In the genomic region with DNA sequence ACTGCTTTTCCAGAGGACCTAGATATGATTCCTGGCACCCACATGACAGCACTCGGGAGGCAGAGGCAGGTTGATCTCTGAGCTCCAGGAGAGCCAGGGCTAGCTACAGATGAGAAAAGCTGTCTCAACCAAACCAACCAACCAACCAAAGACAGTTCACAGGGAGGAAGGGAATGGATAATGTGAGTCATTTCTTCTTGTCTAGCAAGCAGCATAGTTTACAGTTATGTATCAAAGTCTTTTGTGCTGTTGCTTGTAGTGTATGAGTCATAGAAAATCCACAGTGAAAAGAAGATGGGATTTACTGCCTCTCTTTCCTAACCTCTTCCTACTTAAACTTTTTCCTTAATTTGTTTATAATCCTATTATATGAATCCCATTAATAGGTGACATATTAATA, we compare ENCODE assay signal across 26 mouse cellular contexts. TPM values are rescaled to one million over a fixed set of nuclear protein-coding genes. Genes with fewer than 3 reads are reported as not detected.
DNase-seq lines count a peak whose midpoint lies in the region; ATAC-seq and TF ChIP-seq lines count a peak whose summit lies in the region.
"Had no signal": no experiment of that assay in that cellular context is flagged by ENCODE, and none has a peak within 500 bp of the region (broad histone marks: within the 10 kb centered on the region; RNA-seq: fewer than 3 reads in every experiment).

No protein-coding gene starts in this region.

- H3K36me3 ChIP-seq in CH12.LX (replicated peaks in 1 of 2; ENCODE audit: control insufficient read depth in 1 of 2, insufficient read depth in 1 of 2, low read length in 1 of 2): peaks cover 0 to 23% of the 10 kb centered on the region in 2 experiments
- H3K36me3 ChIP-seq in stomach, postnatal 0 days (ENCODE audit: control insufficient read depth, insufficient read depth, low read length): no peaks in the 10 kb centered on the region
- no peaks in the 10 kb centered on the region for H3K36me3 ChIP-seq in midbrain, embryonic 14.5 days (ENCODE audit: control insufficient read depth, insufficient read depth, low read length)

- no peak overlapping the region for H3K9ac ChIP-seq in CH12.LX (ENCODE audit: insufficient read depth, low read depth)
- H3K9ac ChIP-seq in stomach, postnatal 0 days (ENCODE audit: low read length): no peak overlapping the region
- H3K9ac ChIP-seq in midbrain, embryonic 14.5 days (replicated peaks; ENCODE audit: low read length): no peak overlapping the region
- H3K9ac ChIP-seq: embryonic facial prominence, embryonic 15.5 days; heart, embryonic 13.5 days; liver, postnatal 0 days; midbrain, embryonic 13.5 days; neural tube, embryonic 12.5 days had no signal

- dilution Hi-C loops in CH12.LX (cut with MboI; ENCODE audit: extremely low pct_ligation_motif_present, extremely low pct_unique_long_range_greater_than_20kb, low sequenced_read_pairs): no loop called here

- in situ Hi-C loops in CH12.LX (cut with MboI; ENCODE audit: low pct_ligation_motif_present, low pct_unique_long_range_greater_than_20kb, low sequenced_read_pairs): no loop called here

- no peak overlapping the region for H3K27ac ChIP-seq in CH12.LX (ENCODE audit: insufficient read depth, low read depth)
- H3K27ac ChIP-seq in stomach, postnatal 0 days (replicated peaks): no peak overlapping the region
- no peak overlapping the region for H3K27ac ChIP-seq in midbrain, embryonic 14.5 days (replicated peaks; ENCODE audit: low read depth, low read length)
- H3K27ac ChIP-seq: embryonic facial prominence, embryonic 15.5 days; heart, embryonic 13.5 days; layer of hippocampus, adult 2 months; midbrain, embryonic 13.5 days; neural tube, embryonic 12.5 days had no signal

- peak; percentile 46 for TF ChIP-seq EP300 in CH12.LX (IDR thresholded peaks at IDR 0.05; ENCODE audit: low read length)
- no peak for TF ChIP-seq EP300 in stomach, postnatal 0 days (optimal IDR thresholded peaks at IDR 0.05)

- peaks cover 66% of the 10 kb centered on the region for H3K79me2 ChIP-seq in CH12.LX (replicated peaks; ENCODE audit: control insufficient read depth, extremely low read depth, insufficient read depth, poor library complexity, severe bottlenecking)

- peaks cover 7 to 53% of the 10 kb centered on the region in 2 experiments for H3K4me1 ChIP-seq in CH12.LX (ENCODE audit: control insufficient read depth in 1 of 2, insufficient read depth in 2 of 2)
- no peaks in the 10 kb centered on the region for H3K4me1 ChIP-seq in stomach, postnatal 0 days (replicated peaks; ENCODE audit: control insufficient read depth, insufficient read depth)
- no peaks in the 10 kb centered on the region for H3K4me1 ChIP-seq in midbrain, embryonic 14.5 days (ENCODE audit: control insufficient read depth, insufficient read depth, low read length)
- H3K4me1 ChIP-seq: embryonic facial prominence, embryonic 15.5 days; neural tube, embryonic 12.5 days had no signal

- no peak for TF ChIP-seq CTCF in CH12.LX (conservative IDR thresholded peaks at IDR 0.05 in 1 of 2, IDR thresholded peaks at IDR 0.05 in 1 of 2; ENCODE audit: low read depth in 2 of 2, low read length in 2 of 2)
- no peak for TF ChIP-seq CTCF in stomach, postnatal 0 days (IDR thresholded peaks at IDR 0.05; ENCODE audit: low read depth)

- H3K4me2 ChIP-seq in CH12.LX (ENCODE audit: insufficient read depth, low read depth, poor library complexity, severe bottlenecking): no peak overlapping the region
- H3K4me2 ChIP-seq in stomach, postnatal 0 days (replicated peaks; ENCODE audit: low read depth): no peak overlapping the region
- H3K4me2 ChIP-seq in midbrain, embryonic 14.5 days (ENCODE audit: low read length): no peak overlapping the region
- H3K4me2 ChIP-seq: embryonic facial prominence, embryonic 15.5 days; heart, embryonic 13.5 days; midbrain, embryonic 13.5 days; neural tube, embryonic 12.5 days had no signal

- TF ChIP-seq RAD21 in CH12.LX (IDR thresholded peaks at IDR 0.05; ENCODE audit: low read depth, low read length): no peak

- H3K9me3 ChIP-seq in CH12.LX (replicated peaks; ENCODE audit: low read length): peaks cover 9% of the 10 kb centered on the region
- no peaks in the 10 kb centered on the region for H3K9me3 ChIP-seq in stomach, postnatal 0 days (ENCODE audit: control insufficient read depth, low read length)
- 0 out of 2 replicates have a peak, but pooled peaks cover 4% of the 10 kb centered on the region for H3K9me3 ChIP-seq in midbrain, embryonic 14.5 days (ENCODE audit: control insufficient read depth, low read length)
- H3K9me3 ChIP-seq: embryonic facial prominence, embryonic 15.5 days; heart, embryonic 13.5 days had no signal

- peak; percentile 72 for ATAC-seq in frontal cortex, adult (ENCODE audit: low TSS enrichment)
- peak; percentile 83 for ATAC-seq in stomach, postnatal 0 days (ENCODE audit: low FRiP score, low TSS enrichment)
- no peak for ATAC-seq in midbrain, embryonic 14.5 days (ENCODE audit: low FRiP score, low TSS enrichment)
- ATAC-seq: forebrain, embryonic 16.5 days; liver, postnatal 0 days; midbrain, embryonic 13.5 days had no signal

- H3K27me3 ChIP-seq in CH12.LX (replicated peaks): no peaks in the 10 kb centered on the region
- H3K27me3 ChIP-seq in stomach, postnatal 0 days (ENCODE audit: control insufficient read depth, insufficient read depth, low read length): no peaks in the 10 kb centered on the region
- H3K27me3 ChIP-seq in midbrain, embryonic 14.5 days (ENCODE audit: control insufficient read depth, insufficient read depth, low read length): no peaks in the 10 kb centered on the region
- H3K27me3 ChIP-seq: embryonic facial prominence, embryonic 15.5 days; heart, embryonic 13.5 days; midbrain, embryonic 13.5 days; neural tube, embryonic 12.5 days had no signal

- TF ChIP-seq POLR2A in CH12.LX (IDR thresholded peaks at IDR 0.05; ENCODE audit: low read depth, low read length): no peak

- 94% methylated on average over 1 of the region's 1 CpGs for WGBS in stomach, postnatal 0 days
- 97% methylated on average over 1 of the region's 1 CpGs for WGBS in midbrain, embryonic 14.5 days

- no peak for DNase-seq in frontal cortex, postnatal 25 days (ENCODE audit: low spot score in 2 of 2)
- DNase-seq in CH12.LX (ENCODE audit: extremely low read depth): peak; percentile 47
- DNase-seq in c-Kit-positive CD71-negative TER-119-negative erythroid progenitor cells, embryonic 14.5 days (ENCODE audit: low read depth): peak; percentile 10
- DNase-seq in stomach, postnatal 0 days (ENCODE audit: low spot score): no peak
- no peak for DNase-seq in adrenal gland, postnatal 4 days (ENCODE audit: low spot score in 2 of 2)
- DNase-seq in midbrain, embryonic 14.5 days: no peak
- DNase-seq in testis, postnatal 10 days (ENCODE audit: low spot score): no peak
- DNase-seq: adrenal gland, adult 2 months; cerebellum, adult 9-10 months; gastrocnemius, postnatal 25 days; heart, adult 18-20 months; heart, postnatal 14 days; kidney, postnatal 25 days; layer of hippocampus, postnatal 36 days; liver, postnatal 0 days; lung, postnatal 14 days; right cerebral cortex, postnatal 4 days; thymus, adult 2 months; thymus, postnatal 4 days had no signal

- no peak overlapping the region for H3K4me3 ChIP-seq in CH12.LX (replicated peaks in 1 of 3; ENCODE audit: low read depth in 2 of 3, low read length in 2 of 3, poor library complexity in 1 of 3)
- no peak overlapping the region for H3K4me3 ChIP-seq in stomach, postnatal 0 days (ENCODE audit: low read depth, low read length)
- H3K4me3 ChIP-seq in midbrain, embryonic 14.5 days (replicated peaks; ENCODE audit: low read depth, low read length): no peak overlapping the region
- H3K4me3 ChIP-seq: embryonic facial prominence, embryonic 15.5 days; heart, embryonic 13.5 days; layer of hippocampus, adult 2 months; midbrain, embryonic 13.5 days; neural tube, embryonic 12.5 days had no signal

TF ChIP-seq in CH12.LX, 34 proteins besides CTCF, POLR2A, EP300 and RAD21:
- TF ChIP-seq ZC3H11A (IDR thresholded peaks at IDR 0.05; ENCODE audit: low read depth, low read length) (no peak), JUN (IDR thresholded peaks at IDR 0.05; ENCODE audit: insufficient read depth, low read depth, low read length) (peak; percentile 54), ETS1 (conservative IDR thresholded peaks at IDR 0.05; ENCODE audit: low read depth, low read length) (0 out of 2 replicates have a peak, but pooled peaks have one; percentile 22), BHLHE40 (IDR thresholded peaks at IDR 0.05; ENCODE audit: low read depth, low read length) (no peak), CHD2 (IDR thresholded peaks at IDR 0.05; ENCODE audit: low read length) (no peak), NELFE (IDR thresholded peaks at IDR 0.05; ENCODE audit: low read depth, low read length) (no peak), JUND (conservative IDR thresholded peaks at IDR 0.05; ENCODE audit: low read depth, low read length) (peak; percentile 81)

RNA-seq across cellular contexts. Expression of a gene that starts 5.3 kb away (rescaled TPM):
- total RNA-seq in CH12.LX (2012; rRNA removed) (38.6 and 40.2 TPM in 2 replicates), CH12.LX (2014; rRNA removed) (66.1 and 73.6 TPM in 2 replicates)
- polyA plus RNA-seq in CH12.LX (2012; ENCODE audit: insufficient read length, low read depth): 35.8 and 48.5 TPM in 2 replicates
- 16.2 and 16.6 TPM in 2 replicates for polyA plus RNA-seq in stomach, postnatal 0 days (2015; fragmentation: Nextera tagmentation; extraction: Ambion mirVana)
- total RNA-seq in adrenal gland, postnatal 4 days (2021): 10 to 100 TPM; 16.2 to 20.6 TPM
- 17.5 and 22.0 TPM in 2 replicates for polyA plus RNA-seq in midbrain, embryonic 14.5 days (2014; fragmentation: Nextera tagmentation; extraction: Ambion mirVana)

RNA-seq across cellular contexts. Expression of a gene that starts 17.6 kb away (rescaled TPM):
- total RNA-seq in CH12.LX (2012; rRNA removed): 31.8 and 38.8 TPM in 2 replicates
- 114 and 116 TPM in 2 replicates for total RNA-seq in CH12.LX (2014; rRNA removed)
- polyA plus RNA-seq in CH12.LX (2012; ENCODE audit: insufficient read length, low read depth): 102 and 128 TPM in 2 replicates
- 76.9 and 77.9 TPM in 2 replicates for polyA plus RNA-seq in stomach, postnatal 0 days (2015; fragmentation: Nextera tagmentation; extraction: Ambion mirVana)
- 100 to 1,000 TPM; 109 to 113 TPM for total RNA-seq in adrenal gland, postnatal 4 days (2021)
- polyA plus RNA-seq in midbrain, embryonic 14.5 days (2014; fragmentation: Nextera tagmentation; extraction: Ambion mirVana): 141 and 200 TPM in 2 replicates

RNA-seq across cellular contexts. Expression of a gene that starts 34.7 kb away (rescaled TPM):
- total RNA-seq in CH12.LX (2012; rRNA removed): 82.7 and 129 TPM in 2 replicates
- total RNA-seq in CH12.LX (2014; rRNA removed): 279 and 281 TPM in 2 replicates
- 151 and 155 TPM in 2 replicates for polyA plus RNA-seq in CH12.LX (2012; ENCODE audit: insufficient read length, low read depth)
- 60.4 and 61.2 TPM in 2 replicates for polyA plus RNA-seq in stomach, postnatal 0 days (2015; fragmentation: Nextera tagmentation; extraction: Ambion mirVana)
- total RNA-seq in adrenal gland, postnatal 4 days (2021): 10 to 100 TPM; 34.8 to 35.4 TPM
- 43.4 and 43.7 TPM in 2 replicates for polyA plus RNA-seq in midbrain, embryonic 14.5 days (2014; fragmentation: Nextera tagmentation; extraction: Ambion mirVana)

Comparison
In these comparisons a context has a peak if more than half of its experiments do, and no peak if none do; other contexts are left out.
1. DNase-seq: peak in CH12.LX (single experiment) and c-Kit-positive CD71-negative TER-119-negative erythroid progenitor cells, embryonic 14.5 days (single experiment); none in frontal cortex, postnatal 25 days (0 of 2), stomach, postnatal 0 days (single experiment), adrenal gland, postnatal 4 days (0 of 2), midbrain, embryonic 14.5 days (single experiment) and testis, postnatal 10 days (single experiment).